Mouse (Mus musculus) lung, postnatal 0 days (tissue): ENCODE measurements around the gene Cfap221. TPM values are rescaled to one million over a fixed set of nuclear protein-coding genes. Genes with fewer than 3 reads are reported as not detected.

Experiments used
- ATAC-seq: fragments of 200-750 bp; cut with Nextera tagmentation; 2 replicates; pipeline ENCODE4 v1.8.0; 2017; ENCODE audit warnings: moderate library complexity
- DNase-seq: peaks from one replicate; pipeline ENCODE4 v3.0.0-alpha.2; 2016; ENCODE audit warnings: low spot score
- H3K27ac ChIP-seq: fragments of 300-500 bp; sonication (generic); 2 replicates; pipeline ENCODE4 v1.5.1; 2014; ENCODE audit warnings: antibody characterized with exemption, mild to moderate bottlenecking, low read length, mixed read lengths
- H3K27me3 ChIP-seq: fragments of 300-500 bp; sonication (generic); replicated peaks from 2 replicates; pipeline ENCODE4 v1.6.1; 2014; ENCODE audit warnings: low read length, mixed read lengths; ENCODE audit not compliant: insufficient read depth
- H3K36me3 ChIP-seq: fragments of 300-500 bp; sonication (generic); 2 replicates; pipeline ENCODE4 v1.6.1; 2014; ENCODE audit warnings: low read length, mixed read lengths; ENCODE audit not compliant: insufficient read depth
- H3K4me1 ChIP-seq: fragments of 300-500 bp; sonication (generic); 2 replicates; pipeline ENCODE4 v1.6.1; 2014; ENCODE audit warnings: antibody characterized with exemption, low read depth, low read length, mixed read lengths; ENCODE audit not compliant: insufficient read depth
- H3K4me2 ChIP-seq: fragments of 300-500 bp; sonication (generic); replicated peaks from 2 replicates; pipeline ENCODE4 v1.6.1; 2014; ENCODE audit warnings: low read depth, mild to moderate bottlenecking, low read length, moderate library complexity, mixed read lengths
- H3K4me3 ChIP-seq: fragments of 300-500 bp; sonication (generic); 2 replicates; pipeline ENCODE4 v1.5.1; 2014; ENCODE audit warnings: low read depth, low read length
- H3K9ac ChIP-seq: fragments of 300-500 bp; sonication (generic); replicated peaks from 2 replicates; pipeline ENCODE4 v1.6.1; 2014; ENCODE audit warnings: low read depth, mild to moderate bottlenecking
- H3K9me3 ChIP-seq: fragments of 300-500 bp; sonication (generic); 2 replicates; pipeline ENCODE4 v1.6.1; 2016; ENCODE audit warnings: low read length, mixed read lengths
- CTCF ChIP-seq: IDR thresholded peaks from 2 replicates; pipeline ENCODE4 v1.5.1; 2016; ENCODE audit warnings: antibody characterized with exemption, mild to moderate bottlenecking
- EP300 ChIP-seq: IDR thresholded peaks from 2 replicates; pipeline ENCODE4 v1.6.1; 2016; ENCODE audit warnings: antibody characterized with exemption, mild to moderate bottlenecking, control low read depth
- WGBS: fragments of 180-500 bp; shearing (Covaris S2); extraction: QIAGEN DNeasy Blood & Tissue Kit; methylation state at CpG from one replicate; pipeline ENCODE4 v1.1.7; 2014; 5-methylcytosine and 5-hydroxymethylcytosine counted together
- polyA plus RNA-seq: library from polyadenylated mRNA; unstranded; fragments of >200 nt; fragmentation: Nextera tagmentation; extraction: Ambion mirVana; gene quantifications from 2 replicates; pipeline ENCODE4 v1.2.1, GENCODE M21; 2015

Cfap221 gene
- polyA plus RNA-seq, 1 experiment from 2014 or later, result 0.39 TPM

DNA sequence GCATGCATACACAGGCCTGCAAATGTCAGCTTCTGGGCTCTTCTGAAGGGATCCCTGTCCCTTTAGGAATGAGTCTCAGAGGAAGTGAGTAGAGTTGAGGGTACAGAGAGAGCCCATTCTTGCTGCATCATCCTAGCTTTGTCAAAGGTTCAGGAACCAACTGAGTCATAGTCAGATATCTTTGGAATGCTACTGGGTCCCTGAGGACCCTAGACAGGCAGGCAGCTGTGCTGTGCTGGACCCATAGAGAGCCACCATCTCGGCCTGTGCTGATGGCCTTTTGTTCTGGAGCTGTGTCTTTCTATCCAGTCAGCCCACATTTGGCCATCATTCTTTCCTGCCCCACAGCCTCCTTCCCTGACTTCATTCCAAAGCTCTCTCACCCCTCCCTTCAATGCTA, 37.8 kb upstream of the Cfap221 start:
- Histone ChIP-seq H3K4me3 (no peak overlapping the region), H3K36me3 (no peaks in the 10 kb centered on the region), H3K4me1 (no peaks in the 10 kb centered on the region; the same call in 1 of the 2 replicates), H3K27ac (no peak overlapping the region), H3K4me2 (no peak overlapping the region), H3K9ac (no peak overlapping the region), H3K27me3 (no peaks in the 10 kb centered on the region), H3K9me3 (no peaks in the 10 kb centered on the region)
- no peak for ATAC-seq
- TF ChIP-seq EP300 (no peak), CTCF (no peak)
- 72% methylated on average over 1 of the region's 1 CpGs for whole genome bisulfite sequencing
- DNase-seq, result no peak

DNA sequence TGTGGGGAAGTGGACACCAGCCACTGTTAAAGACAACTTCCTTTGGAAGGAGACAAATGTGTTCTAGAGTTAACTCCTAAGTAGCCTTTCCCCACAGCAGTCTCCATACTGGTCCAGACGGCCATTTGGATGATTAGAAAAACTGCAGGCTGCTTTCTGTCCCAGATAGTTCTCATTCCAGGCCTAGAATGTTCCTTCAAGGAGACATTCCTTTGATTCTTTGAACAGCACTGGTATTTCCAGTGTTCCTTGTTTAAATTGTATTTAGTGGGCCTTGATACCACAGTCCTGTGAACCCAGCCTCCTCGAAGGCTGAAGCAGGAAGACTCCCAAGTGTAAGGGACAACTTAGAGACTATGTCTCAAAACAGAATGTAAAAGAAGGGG, 36.4 kb upstream of the Cfap221 start:
- DNase-seq (no peak), ATAC-seq (peak; percentile 53)
- Histone ChIP-seq H3K4me3 (no peak overlapping the region), H3K4me1 (no peaks in the 10 kb centered on the region), H3K36me3 (no peaks in the 10 kb centered on the region), H3K9me3 (no peaks in the 10 kb centered on the region), H3K27me3 (no peaks in the 10 kb centered on the region), H3K27ac (no peak overlapping the region), H3K4me2 (no peak overlapping the region), H3K9ac (no peak overlapping the region)
- TF ChIP-seq CTCF, result no peak
- TF ChIP-seq EP300, result peak; percentile 73
- 54% methylated on average over 2 of the region's 2 CpGs for WGBS

DNA sequence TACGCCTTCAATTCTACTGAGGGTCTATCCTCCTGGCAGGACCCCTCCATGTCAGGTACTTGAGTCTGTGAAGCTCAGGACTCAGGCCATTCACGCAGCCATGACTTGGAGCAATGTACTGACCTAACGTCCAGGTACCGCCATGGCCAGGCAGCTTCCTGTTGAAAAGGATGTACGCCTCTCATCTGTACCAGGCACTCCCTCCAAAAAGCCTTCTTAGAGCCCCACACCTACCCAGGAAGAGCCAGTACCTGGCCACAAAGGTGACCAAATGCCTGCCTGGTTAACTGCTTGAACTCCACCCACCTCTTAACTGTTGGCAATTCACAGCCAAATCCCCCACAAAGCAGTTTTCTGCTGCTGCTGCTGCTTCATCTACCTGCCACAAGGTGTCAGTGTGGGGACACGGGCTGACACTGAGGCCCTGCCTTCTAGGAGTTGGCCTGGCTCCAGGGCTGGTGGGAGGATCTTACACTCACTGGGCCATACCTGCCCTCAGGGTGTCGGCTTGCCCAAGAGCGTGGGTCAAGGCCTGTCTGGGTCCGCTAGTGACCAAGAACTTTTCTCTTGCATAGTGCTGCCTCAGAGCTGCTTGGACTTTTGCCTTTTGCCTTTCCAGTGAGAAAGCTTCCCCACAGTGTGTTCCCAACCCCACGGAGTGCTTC, 35.9 kb upstream of the Cfap221 start:
- H3K27ac ChIP-seq, result no peak overlapping the region
- DNase-seq (peak; percentile 90), ATAC-seq (peak; percentile 94)
- H3K4me1 ChIP-seq, result no peaks in the 10 kb centered on the region
- H3K4me2 ChIP-seq, result no peak overlapping the region
- 38% methylated on average over 10 of the region's 10 CpGs for WGBS
- H3K4me3 ChIP-seq, result no peak overlapping the region
- H3K9me3 ChIP-seq, result no peaks in the 10 kb centered on the region
- TF ChIP-seq CTCF (peak; percentile 100), EP300 (no peak)
- H3K36me3 ChIP-seq, result no peaks in the 10 kb centered on the region
- H3K27me3 ChIP-seq, result no peaks in the 10 kb centered on the region
- H3K9ac ChIP-seq, result no peak overlapping the region

DNA sequence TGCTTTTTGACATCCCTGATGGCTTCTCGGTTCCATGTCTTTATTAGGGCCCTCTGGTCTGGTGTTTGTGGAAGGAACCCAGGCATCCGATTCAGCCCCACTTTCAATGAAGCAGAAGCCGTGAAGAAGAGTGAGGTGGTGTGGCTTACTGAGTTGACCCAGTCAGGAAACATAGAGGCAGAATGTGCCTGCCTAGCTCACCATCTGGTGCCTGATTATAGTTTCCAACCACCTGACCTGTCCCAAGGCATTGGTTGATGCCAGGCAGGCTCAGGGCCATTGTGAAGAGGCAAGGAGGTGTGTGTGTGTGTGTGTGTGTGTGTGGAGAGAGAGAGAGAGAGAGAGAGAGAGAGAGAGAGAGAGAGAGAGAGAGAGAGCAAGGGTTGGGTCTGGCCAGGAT, 33.4 kb upstream of the Cfap221 start:
- 88% methylated on average over 3 of the region's 3 CpGs for WGBS
- H3K9me3 ChIP-seq, result no peaks in the 10 kb centered on the region

DNA sequence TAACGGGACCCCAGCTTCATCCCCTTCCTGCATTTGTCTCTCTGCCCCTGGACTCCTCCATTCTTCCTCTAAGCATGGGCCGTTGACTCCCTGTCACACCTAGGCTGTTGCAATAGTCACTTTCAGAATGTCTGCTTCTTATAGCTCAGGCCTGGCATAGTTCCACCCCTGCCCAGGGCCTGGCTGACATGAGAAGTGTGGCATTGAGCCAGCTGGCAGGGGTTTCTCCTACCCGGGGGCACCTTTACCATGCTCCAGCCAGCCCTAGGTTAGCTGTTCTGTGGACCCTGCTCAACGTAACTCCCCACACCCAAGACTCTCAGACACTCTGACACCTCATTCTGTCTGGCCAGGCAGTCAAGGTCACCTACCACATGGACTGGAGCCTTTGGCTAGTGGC, 30.7 kb upstream of the Cfap221 start:
- TF ChIP-seq CTCF, result no peak
- TF ChIP-seq EP300, result no peak
- H3K4me2 ChIP-seq, result no peak overlapping the region
- H3K4me1 ChIP-seq, result no peaks in the 10 kb centered on the region
- H3K27ac ChIP-seq, result no peak overlapping the region
- H3K36me3 ChIP-seq, result no peaks in the 10 kb centered on the region
- no peak overlapping the region for H3K9ac ChIP-seq
- no peak overlapping the region for H3K4me3 ChIP-seq
- no peaks in the 10 kb centered on the region for H3K27me3 ChIP-seq
- DNase-seq (peak; percentile 61), ATAC-seq (peak; percentile 58)
- no peaks in the 10 kb centered on the region for H3K9me3 ChIP-seq
- 25% methylated on average over 4 of the region's 4 CpGs for whole genome bisulfite sequencing

More for the DNA sequence above, 33.4 kb upstream of the Cfap221 start:
- Histone ChIP-seq H3K27ac (no peak overlapping the region), H3K4me3 (no peak overlapping the region), H3K4me2 (no peak overlapping the region), H3K9ac (no peak overlapping the region), H3K27me3 (no peaks in the 10 kb centered on the region), H3K36me3 (no peaks in the 10 kb centered on the region), H3K4me1 (no peaks in the 10 kb centered on the region)
- ATAC-seq (no peak), DNase-seq (no peak)
- TF ChIP-seq EP300, result no peak
- no peak for TF ChIP-seq CTCF

DNA sequence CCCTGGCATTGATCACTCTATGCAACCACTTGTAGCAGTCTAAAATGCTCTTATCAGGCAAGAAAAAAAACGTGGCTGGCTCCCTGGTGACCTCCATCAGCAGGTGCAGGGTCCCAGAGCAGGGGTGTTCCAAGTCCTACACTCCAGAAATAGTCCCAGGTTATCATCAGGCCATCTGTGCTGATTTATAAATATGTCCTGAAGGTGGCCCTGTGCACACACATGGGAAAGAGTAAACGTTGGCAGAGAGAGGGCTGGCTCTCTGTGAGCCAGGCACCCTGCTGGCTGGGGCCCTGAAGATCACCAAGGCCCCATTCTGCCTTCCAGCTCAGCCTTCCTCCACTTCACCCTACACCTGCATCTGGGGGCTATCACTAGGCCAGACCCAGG, 28.0 kb upstream of the Cfap221 start:
- WGBS, result 4% methylated on average over 2 of the region's 2 CpGs
- DNase-seq, result no peak
- H3K36me3 ChIP-seq, result no peaks in the 10 kb centered on the region

More for the DNA sequence above, 28.0 kb upstream of the Cfap221 start:
- Histone ChIP-seq H3K4me3 (no peak overlapping the region), H3K4me1 (no peaks in the 10 kb centered on the region), H3K4me2 (no peak overlapping the region), H3K27ac (no peak overlapping the region), H3K27me3 (no peaks in the 10 kb centered on the region), H3K9ac (no peak overlapping the region), H3K9me3 (no peaks in the 10 kb centered on the region)
- TF ChIP-seq CTCF (peak; percentile 23; the same call in 1 of the 2 replicates), EP300 (no peak)
- ATAC-seq, result peak; percentile 20; the same call in 1 of the 2 replicates
